Mouse (Mus musculus): ENCODE measurements around the gene Pou2f1.

DNA sequence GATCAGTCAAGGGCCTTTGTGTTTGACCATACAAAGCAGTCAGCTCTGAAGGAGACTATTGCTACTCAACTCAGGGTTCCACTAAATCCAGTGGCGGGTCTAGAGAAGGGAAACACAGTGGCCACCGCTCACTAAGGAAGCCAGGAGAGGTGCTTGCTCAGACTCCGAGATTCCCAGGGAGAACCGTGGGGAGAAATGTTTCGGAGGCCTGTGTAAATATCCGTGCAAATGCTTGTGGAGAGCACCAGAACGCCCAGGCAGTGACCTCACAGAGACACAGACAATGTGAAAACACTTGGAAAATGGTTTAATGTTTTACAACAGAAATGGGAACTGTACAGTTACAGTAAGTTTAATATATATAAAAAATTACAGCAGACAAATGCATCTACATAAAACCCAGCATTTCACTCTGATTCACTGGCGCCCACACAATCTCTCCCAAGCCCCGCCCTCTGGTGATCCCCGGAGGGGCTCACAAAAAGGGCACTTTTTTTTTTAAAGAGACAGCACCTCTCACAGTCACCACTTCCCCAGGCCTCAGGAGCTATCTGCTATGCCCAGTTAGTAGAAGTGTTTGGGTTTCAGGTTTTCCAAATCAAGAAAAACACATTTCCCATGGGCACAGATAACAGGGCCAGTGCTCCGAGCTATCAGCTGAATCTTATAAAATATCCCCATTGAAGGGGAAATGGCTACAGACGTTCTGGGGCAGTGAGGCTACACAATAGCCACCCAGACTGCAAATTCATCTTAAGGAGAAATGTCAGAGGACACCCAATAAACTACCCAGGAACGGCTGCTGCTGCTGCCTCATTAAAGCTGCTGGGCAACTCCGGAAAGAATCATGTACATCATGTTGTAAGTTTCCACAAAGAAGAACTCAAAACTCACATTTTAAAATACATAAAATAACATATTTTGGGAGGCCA lies 137.3 kb downstream of the Pou2f1 start:
- TF ChIP-seq CTCF (IDR thresholded peaks at IDR 0.05; ENCODE audit: low read depth) = no peak
- TF ChIP-seq EP300 (IDR thresholded peaks at IDR 0.05; ENCODE audit: low read depth) = no peak

All from liver, postnatal 0 days (tissue).